9 mouse cellular contexts compared by ENCODE assay signal in genomic region chr7:24953966-24954365, GRCm38 (mm10). TPM values are rescaled to one million over a fixed set of nuclear protein-coding genes. Genes with fewer than 3 reads are reported as not detected.
A peak's percentile ranks its signal among the peaks of the same experiment; 100 is the strongest.
DNase-seq lines count a peak whose midpoint lies in the region; ATAC-seq and TF ChIP-seq lines count a peak whose summit lies in the region.
"Had no signal": no experiment of that assay in that cellular context is flagged by ENCODE, and none has a peak within 500 bp of the region (broad histone marks: within the 10 kb centered on the region; RNA-seq: fewer than 3 reads in every experiment).

No protein-coding gene starts in this region.

- H3K9me3 ChIP-seq in limb, embryonic 14.5 days (ENCODE audit: control insufficient read depth, low read length): no peaks in the 10 kb centered on the region
- H3K9me3 ChIP-seq in stomach, embryonic 15.5 days: no peaks in the 10 kb centered on the region

- peak overlapping the region; percentile 69 for H3K4me3 ChIP-seq in spleen, adult 2 months (ENCODE audit: extremely low read depth, insufficient read depth, insufficient read length)
- peak overlapping the region; percentile 42 for H3K4me3 ChIP-seq in limb, embryonic 14.5 days (replicated peaks; ENCODE audit: low read length)
- H3K4me3 ChIP-seq in stomach, embryonic 15.5 days (replicated peaks): peak overlapping the region; percentile 43

- no peak for TF ChIP-seq POLR2A in spleen, adult 2 months (IDR thresholded peaks at IDR 0.05; ENCODE audit: low read depth, low read length)
- TF ChIP-seq POLR2A in limb, embryonic 14.5 days (IDR thresholded peaks at IDR 0.05; ENCODE audit: borderline replicate concordance, extremely low read depth, insufficient read depth, insufficient read length): no peak

- no peak; the same call in 1 of the 2 replicates for ATAC-seq in limb, embryonic 14.5 days (ENCODE audit: low FRiP score, low read depth)
- ATAC-seq in stomach, embryonic 15.5 days (ENCODE audit: insufficient read depth, low FRiP score, low read depth): no peak

- peaks cover 9% of the 10 kb centered on the region for H3K4me1 ChIP-seq in spleen, adult 2 months (ENCODE audit: control insufficient read depth, insufficient read depth, insufficient read length)
- no peaks in the 10 kb centered on the region; the same call in 1 of the 2 replicates for H3K4me1 ChIP-seq in limb, embryonic 14.5 days (ENCODE audit: control insufficient read depth, insufficient read depth, low read length)
- H3K4me1 ChIP-seq in stomach, embryonic 15.5 days: peaks cover 13% of the 10 kb centered on the region; the same call in 1 of the 2 replicates

- no peaks in the 10 kb centered on the region for H3K36me3 ChIP-seq in spleen, adult 2 months (ENCODE audit: control insufficient read depth, insufficient read depth, low read length)
- H3K36me3 ChIP-seq in limb, embryonic 14.5 days (ENCODE audit: control insufficient read depth, insufficient read depth, low read length): no peaks in the 10 kb centered on the region
- H3K36me3 ChIP-seq in stomach, embryonic 15.5 days: no peaks in the 10 kb centered on the region

- peak; percentile 46 for DNase-seq in embryo, embryonic 10.5 days (ENCODE audit: low spot score)
- no peak for DNase-seq in embryo, embryonic 9.5 days (ENCODE audit: extremely low spot score)
- no peak for DNase-seq in spleen, adult 2 months (ENCODE audit: low read depth in 1 of 2, low spot score in 2 of 2)
- no peak for DNase-seq in spleen, postnatal 36 days (ENCODE audit: low spot score in 2 of 2)
- no peak for DNase-seq in limb, embryonic 14.5 days (ENCODE audit: low spot score)
- no peak for DNase-seq in cerebellum, adult 18-20 months
- DNase-seq in thymus, postnatal 14 days: no peak
- DNase-seq: adrenal gland, postnatal 36 days had no signal

- peak overlapping the region; percentile 61 for H3K9ac ChIP-seq in limb, embryonic 14.5 days (ENCODE audit: low read depth, low read length, severe bottlenecking)
- no peak overlapping the region; the same call in 1 of the 2 replicates for H3K9ac ChIP-seq in stomach, embryonic 15.5 days

- H3K4me2 ChIP-seq in limb, embryonic 14.5 days (replicated peaks; ENCODE audit: low read depth, low read length, severe bottlenecking): peak overlapping the region; percentile 63
- peak overlapping the region; percentile 64 for H3K4me2 ChIP-seq in stomach, embryonic 15.5 days

- no peak for TF ChIP-seq CTCF in spleen, adult 2 months (IDR thresholded peaks at IDR 0.05; ENCODE audit: extremely low read depth, insufficient read depth, insufficient read length, insufficient replicate concordance)

- WGBS in spleen, adult 2 months: 1% methylated on average over 24 of the region's 24 CpGs
- WGBS in limb, embryonic 14.5 days: 5% methylated on average over 14 of the region's 24 CpGs
- 3% methylated on average over 22 of the region's 24 CpGs for WGBS in stomach, embryonic 15.5 days

- peak overlapping the region; percentile 68 for H3K27ac ChIP-seq in spleen, adult 2 months (ENCODE audit: insufficient read depth, low read length)
- H3K27ac ChIP-seq in limb, embryonic 14.5 days (replicated peaks; ENCODE audit: low read depth, low read length): no peak overlapping the region
- no peak overlapping the region for H3K27ac ChIP-seq in stomach, embryonic 15.5 days

- no peaks in the 10 kb centered on the region; the same call in none of the 2 replicates for H3K27me3 ChIP-seq in spleen, adult 2 months (ENCODE audit: control insufficient read depth, insufficient read depth, low read length)
- H3K27me3 ChIP-seq in limb, embryonic 14.5 days (ENCODE audit: control insufficient read depth, insufficient read depth, low read length): peaks cover 81% of the 10 kb centered on the region
- peaks cover 82% of the 10 kb centered on the region for H3K27me3 ChIP-seq in stomach, embryonic 15.5 days (replicated peaks)

RNA-seq across cellular contexts. Expression of gene Gm4881, which starts 9.7 kb away (rescaled TPM):
- polyA plus RNA-seq in spleen, adult 2 months (2012; rRNA removed): not detected in 2 replicates
- polyA plus RNA-seq in limb, embryonic 14.5 days (2012; rRNA removed): 0.06 and 0.09 TPM in 2 replicates
- polyA plus RNA-seq in limb, embryonic 14.5 days (2014; fragmentation: Nextera tagmentation; extraction: Ambion mirVana): not detected in 2 replicates
- polyA plus RNA-seq in stomach, embryonic 15.5 days (2015; fragmentation: Nextera tagmentation; extraction: Ambion mirVana): not detected in 2 replicates

RNA-seq across cellular contexts. Expression of gene Rabac1, which starts 18.6 kb away (rescaled TPM):
- 361 and 478 TPM in 2 replicates for polyA plus RNA-seq in spleen, adult 2 months (2012; rRNA removed)
- 185 and 268 TPM in 2 replicates for polyA plus RNA-seq in limb, embryonic 14.5 days (2012; rRNA removed)
- polyA plus RNA-seq in limb, embryonic 14.5 days (2014; fragmentation: Nextera tagmentation; extraction: Ambion mirVana): 212 and 230 TPM in 2 replicates
- polyA plus RNA-seq in stomach, embryonic 15.5 days (2015; fragmentation: Nextera tagmentation; extraction: Ambion mirVana): 172 and 217 TPM in 2 replicates

RNA-seq across cellular contexts. Expression of gene Arhgef1, which starts 51.3 kb away (rescaled TPM):
- polyA plus RNA-seq in spleen, adult 2 months (2012; rRNA removed): 915 and 1,063 TPM in 2 replicates
- 256 and 337 TPM in 2 replicates for polyA plus RNA-seq in limb, embryonic 14.5 days (2012; rRNA removed)
- polyA plus RNA-seq in limb, embryonic 14.5 days (2014; fragmentation: Nextera tagmentation; extraction: Ambion mirVana): 109 and 116 TPM in 2 replicates
- polyA plus RNA-seq in stomach, embryonic 15.5 days (2015; fragmentation: Nextera tagmentation; extraction: Ambion mirVana): 86.9 and 97.5 TPM in 2 replicates

RNA-seq across cellular contexts. Expression of gene Atp1a3, which starts 51.8 kb away (rescaled TPM):
- 11.2 and 16.0 TPM in 2 replicates for polyA plus RNA-seq in spleen, adult 2 months (2012; rRNA removed)
- 0.84 and 1.1 TPM in 2 replicates for polyA plus RNA-seq in limb, embryonic 14.5 days (2012; rRNA removed)
- polyA plus RNA-seq in limb, embryonic 14.5 days (2014; fragmentation: Nextera tagmentation; extraction: Ambion mirVana): 0.54 and 0.69 TPM in 2 replicates
- 3.6 and 4.3 TPM in 2 replicates for polyA plus RNA-seq in stomach, embryonic 15.5 days (2015; fragmentation: Nextera tagmentation; extraction: Ambion mirVana)

RNA-seq across cellular contexts. Expression of gene Cd79a, which starts 56.8 kb away (rescaled TPM):
- 959 and 1,255 TPM in 2 replicates for polyA plus RNA-seq in spleen, adult 2 months (2012; rRNA removed)
- polyA plus RNA-seq in limb, embryonic 14.5 days (2012; rRNA removed): 0.84 and 1.4 TPM in 2 replicates
- polyA plus RNA-seq in limb, embryonic 14.5 days (2014; fragmentation: Nextera tagmentation; extraction: Ambion mirVana): 0.26 and 0.37 TPM in 2 replicates
- polyA plus RNA-seq in stomach, embryonic 15.5 days (2015; fragmentation: Nextera tagmentation; extraction: Ambion mirVana): 1.1 and 1.5 TPM in 2 replicates
